Mouse (Mus musculus) kidney, postnatal 36 days (tissue): ENCODE results near the gene Gm5580.
"Not testable (repeated sequence)": the region's sequence is repeated elsewhere in the genome, so short reads cannot be mapped to it uniquely, and the experiment has no call there.

ENCODE experiments used
- DNase-seq, 2 experiments: peaks; one replicate each; pipeline ENCODE4 v3.0.0; 2021 to 2022; ENCODE audit warnings: mixed read lengths in 2 of 2

The Gm5580 gene

GRCm38 (mm10) chr6:116550841-116551240, at the start of gene Gm5580:
Gene Gm5580, plus strand, starts transcription at chr6:116551141.
- DNase-seq: not testable (repeated sequence)

DNA sequence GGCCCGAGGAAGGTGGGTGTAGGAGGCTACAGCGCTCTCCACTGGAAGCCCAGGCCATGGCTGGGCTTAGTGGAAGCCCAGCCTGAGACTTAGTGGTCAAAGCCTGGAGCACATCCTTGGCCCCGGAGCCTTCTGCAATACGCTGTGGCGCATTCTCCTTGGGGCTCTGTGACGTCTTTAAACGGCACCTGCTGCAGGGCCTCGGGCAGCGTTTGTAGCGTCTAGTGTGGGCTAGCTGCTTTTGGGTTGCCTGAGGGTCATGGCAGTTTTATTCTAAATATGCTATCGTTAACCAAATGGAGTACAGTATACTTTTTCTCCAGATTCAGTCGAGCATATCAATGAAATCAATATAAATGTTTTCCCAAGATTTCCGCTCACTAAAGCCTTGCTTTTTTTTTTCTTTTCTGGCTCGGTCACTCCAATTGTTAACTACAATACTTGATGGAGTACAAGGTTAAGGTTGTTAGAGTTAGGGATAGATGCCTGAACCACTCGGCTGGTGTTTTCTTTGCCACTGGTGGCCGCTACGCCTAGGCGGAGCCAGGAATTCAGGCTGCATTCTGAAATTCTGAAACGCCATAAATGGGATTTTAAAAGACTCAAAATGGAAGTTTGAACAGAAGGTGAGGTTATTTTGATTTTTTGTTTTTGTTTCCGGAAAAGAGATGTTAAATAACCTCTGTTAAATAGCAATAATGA, 44.5 kb upstream of the Gm5580 start, which contains the start of gene Olfr212:
Olfr212 (plus strand) TSS at position 215 of the 702 bp plus-strand sequence.
- not testable (repeated sequence) for DNase-seq

GRCm38 (mm10) chr6:116514832-116515231, 36.1 kb upstream of the Gm5580 start:
- DNase-seq: no peak

GRCm38 (mm10) chr6:116538156-116538555, 12.8 kb upstream of the Gm5580 start, which contains the start of gene Olfr213:
Gene Olfr213, plus strand, starts transcription at chr6:116538456.
- no peak for DNase-seq

DNA sequence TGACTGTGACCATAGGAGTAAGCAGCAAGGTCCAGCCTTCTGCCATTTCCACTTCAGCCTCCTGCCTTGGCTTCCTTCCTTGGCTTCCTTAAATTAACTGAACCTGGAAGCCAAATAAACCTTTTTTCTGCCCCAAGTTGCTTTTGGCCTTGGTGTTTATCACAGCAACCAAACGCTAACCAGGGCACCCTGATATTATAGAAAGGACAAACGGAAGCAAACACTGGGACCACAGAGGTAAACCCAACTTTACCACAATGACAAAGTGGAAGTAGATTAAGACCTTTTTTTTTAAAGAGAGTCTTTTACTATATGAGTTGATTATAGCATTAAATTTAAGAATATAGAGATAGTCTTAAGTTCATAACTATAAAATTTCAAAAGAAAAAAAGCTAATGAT, 8.4 kb upstream of the Gm5580 start:
- DNase-seq: no peak

- DNase-seq: no peak
Measured at GRCm38 (mm10) chr6:116553935-116554334, 3.0 kb downstream of the Gm5580 start, which contains the start of gene Olfr214. Gene Olfr214, plus strand, starts transcription at chr6:116554235.

DNA sequence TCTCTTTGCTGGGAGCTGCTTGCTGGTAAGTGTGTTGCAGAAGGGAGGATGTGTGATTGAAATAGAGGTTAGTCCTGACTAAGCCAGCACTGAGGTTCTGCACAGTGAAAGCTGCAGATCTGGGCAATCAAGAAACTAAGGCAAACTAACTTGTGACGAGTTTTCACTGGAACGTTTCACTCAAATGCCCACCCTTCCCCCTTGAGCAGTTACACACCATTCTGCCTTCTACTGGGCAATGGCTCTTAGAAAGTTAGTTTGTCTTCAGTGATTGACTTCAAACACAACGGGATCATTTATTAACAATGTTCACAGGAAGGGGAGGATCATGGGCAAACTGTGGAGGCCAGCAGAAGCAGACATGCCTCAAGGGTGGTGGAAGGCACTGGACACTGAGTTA, 4.0 kb downstream of the Gm5580 start:
- no peak for DNase-seq

- DNase-seq: peak; percentile 35 to 70
Measured at GRCm38 (mm10) chr6:116569834-116570233, 18.9 kb downstream of the Gm5580 start.

GRCm38 (mm10) chr6:116584095-116584494, 33.2 kb downstream of the Gm5580 start, which contains the start of gene Olfr215:
Gene Olfr215, minus strand, starts transcription at chr6:116584195.
- DNase-seq: no peak

- not testable (repeated sequence) for DNase-seq
Measured at GRCm38 (mm10) chr6:116600969-116601368, 50.0 kb downstream of the Gm5580 start.
